Mouse (Mus musculus): Measurements from ENCODE around the gene Notum.
A peak's percentile ranks its signal among the peaks of the same experiment; 100 is the strongest.
"Not testable (repeated sequence)": the region's sequence is repeated elsewhere in the genome, so short reads cannot be mapped to it uniquely, and the experiment has no call there.

Gene Notum

GRCm38 (mm10) chr11:120675875-120676274, 14.9 kb upstream of the Notum start:
- not testable (repeated sequence) for DNase-seq (ENCODE audit: low read depth)

DNA sequence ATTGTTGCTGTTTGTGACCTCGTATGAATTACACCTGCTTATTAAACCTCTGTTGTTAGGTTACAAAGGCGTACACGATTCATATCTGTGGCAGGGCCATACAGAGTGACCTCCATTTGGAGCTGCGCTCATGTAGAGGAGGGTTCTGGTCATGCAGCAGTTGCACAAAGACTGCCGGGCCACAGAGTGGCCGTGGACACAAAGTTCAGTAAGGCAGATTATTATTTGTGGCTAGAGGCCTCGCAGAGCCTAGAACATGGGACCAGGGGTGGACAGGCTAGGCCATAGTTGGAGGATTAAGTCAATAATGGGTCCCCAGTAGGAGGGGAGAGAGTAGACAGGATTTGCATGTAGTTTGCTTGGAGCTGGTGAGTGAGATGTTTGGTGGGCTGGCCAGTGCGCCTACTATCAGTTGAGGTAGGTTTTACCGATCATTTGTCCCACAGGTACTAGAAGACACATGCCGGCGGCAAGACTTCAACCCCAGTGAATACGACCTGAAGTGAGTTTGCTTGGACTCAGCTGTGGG, 12.7 kb upstream of the Notum start:
- no peak for DNase-seq (ENCODE audit: low read depth)

DNA sequence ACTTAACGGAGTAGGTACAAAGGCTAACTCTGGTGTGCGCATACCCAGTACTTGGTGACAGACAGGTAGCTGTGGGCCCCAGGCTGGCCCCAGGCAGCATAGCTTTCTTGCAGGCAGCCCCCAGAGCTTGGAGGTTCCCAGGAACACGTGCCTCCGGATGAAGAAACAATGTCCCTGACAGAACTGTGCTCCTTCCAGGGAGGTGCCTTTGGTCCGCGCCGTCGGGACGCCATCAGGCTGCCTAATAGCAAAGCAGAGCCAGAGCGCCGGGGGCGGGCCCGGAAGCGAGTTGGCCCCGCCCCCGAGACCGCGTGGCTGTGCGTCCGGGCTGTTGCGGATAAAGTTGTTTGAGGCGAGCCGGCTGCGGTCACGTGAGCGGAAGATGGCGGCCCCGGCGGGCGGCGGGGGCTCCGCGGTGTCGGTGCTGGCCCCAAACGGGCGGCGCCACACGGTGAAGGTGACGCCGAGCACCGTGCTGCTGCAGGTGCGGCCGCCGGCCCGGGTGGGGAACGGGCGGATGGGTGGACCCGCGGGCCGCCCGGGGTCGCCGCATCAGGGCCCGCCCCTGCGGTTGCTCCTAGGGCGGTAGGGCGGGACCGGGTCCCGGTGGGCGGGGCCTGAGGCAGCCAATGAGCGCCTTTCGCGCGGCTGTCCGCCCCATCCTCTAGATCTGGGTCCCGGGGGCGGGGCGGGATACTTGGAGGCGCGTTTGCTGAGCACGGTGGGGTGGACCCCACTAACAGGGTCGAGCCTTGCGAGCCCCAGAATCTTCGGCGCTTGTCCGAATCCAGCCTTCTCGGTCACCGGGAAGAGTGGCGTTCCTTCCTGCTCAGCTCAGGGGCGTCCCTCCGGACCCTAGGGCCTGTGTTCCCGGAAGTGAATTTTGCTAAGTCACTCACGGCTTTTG, 12.0 kb upstream of the Notum start, which contains the start of gene Aspscr1:
Aspscr1 (plus strand) TSS at position 287 of the 907 bp plus-strand sequence.
- DNase-seq (ENCODE audit: low read depth), result peak; percentile 85

DNA sequence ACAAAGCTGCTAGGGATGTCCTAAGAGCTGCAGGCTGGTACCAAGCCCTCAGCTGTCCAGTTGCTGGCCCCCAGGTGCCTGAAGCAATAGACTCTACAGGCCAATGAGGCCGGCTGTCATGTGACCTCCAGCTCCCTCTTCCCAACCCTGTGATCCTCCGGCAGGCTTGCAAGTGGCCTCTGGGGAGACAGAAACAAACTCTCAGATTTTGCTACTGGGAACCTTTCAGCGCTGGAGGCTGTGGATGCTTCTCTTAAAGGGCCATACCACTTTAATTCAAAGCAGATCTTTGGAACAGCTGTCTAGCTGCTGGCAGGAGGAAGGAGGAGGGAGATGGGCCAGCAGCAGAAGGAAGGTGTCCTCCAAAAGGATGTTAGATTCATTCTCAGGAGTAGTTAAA, 5.6 kb upstream of the Notum start:
- DNase-seq (ENCODE audit: low read depth), result no peak

DNA sequence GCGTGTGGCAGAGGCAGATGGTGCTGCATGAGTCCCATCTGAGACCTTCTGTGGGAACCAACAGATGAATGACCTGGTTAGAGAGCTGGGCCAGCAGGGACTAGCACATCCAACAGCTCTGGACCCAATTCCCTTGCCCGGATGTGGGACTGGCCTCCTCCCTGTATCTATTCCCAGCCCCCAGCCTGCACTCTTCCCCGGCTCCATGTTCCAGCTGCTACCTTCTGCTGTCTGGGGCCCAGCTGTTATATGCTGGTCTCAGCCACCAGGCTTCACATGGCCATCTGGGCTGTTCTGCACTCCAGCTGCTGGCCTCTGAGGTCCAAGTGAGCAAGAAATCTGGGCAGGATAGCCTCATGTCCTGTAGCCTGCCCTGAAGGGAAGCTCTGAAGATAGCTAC, 4.4 kb upstream of the Notum start:
- no peak for DNase-seq (ENCODE audit: low read depth)

DNA sequence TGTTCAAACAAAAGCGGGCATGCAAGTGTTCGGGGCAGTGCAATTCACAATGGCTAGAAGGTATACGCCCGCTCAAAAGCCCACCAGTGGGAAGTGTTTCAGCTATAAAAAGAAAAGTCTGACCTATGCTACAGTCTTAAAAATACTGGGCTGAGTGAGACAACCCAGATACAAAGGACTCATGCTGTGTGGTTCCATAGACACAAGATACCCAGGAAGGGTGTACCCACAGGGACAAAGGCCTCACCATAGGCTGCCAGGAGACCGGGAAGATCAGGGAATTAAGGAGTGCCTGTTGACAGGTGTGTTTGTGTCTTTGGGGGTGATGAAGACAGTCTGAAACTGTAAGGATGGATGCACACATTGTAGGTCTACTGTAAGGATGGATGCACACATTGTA, 2.7 kb upstream of the Notum start:
- no peak for DNase-seq (ENCODE audit: low read depth)

GRCm38 (mm10) chr11:120662759-120663158, 1.8 kb upstream of the Notum start:
- DNase-seq (ENCODE audit: low read depth), result no peak

- DNase-seq (ENCODE audit: low read depth), result no peak
These were observed 487 bp downstream of the Notum start for GRCm38 (mm10) chr11:120660301-120661075.

DNA sequence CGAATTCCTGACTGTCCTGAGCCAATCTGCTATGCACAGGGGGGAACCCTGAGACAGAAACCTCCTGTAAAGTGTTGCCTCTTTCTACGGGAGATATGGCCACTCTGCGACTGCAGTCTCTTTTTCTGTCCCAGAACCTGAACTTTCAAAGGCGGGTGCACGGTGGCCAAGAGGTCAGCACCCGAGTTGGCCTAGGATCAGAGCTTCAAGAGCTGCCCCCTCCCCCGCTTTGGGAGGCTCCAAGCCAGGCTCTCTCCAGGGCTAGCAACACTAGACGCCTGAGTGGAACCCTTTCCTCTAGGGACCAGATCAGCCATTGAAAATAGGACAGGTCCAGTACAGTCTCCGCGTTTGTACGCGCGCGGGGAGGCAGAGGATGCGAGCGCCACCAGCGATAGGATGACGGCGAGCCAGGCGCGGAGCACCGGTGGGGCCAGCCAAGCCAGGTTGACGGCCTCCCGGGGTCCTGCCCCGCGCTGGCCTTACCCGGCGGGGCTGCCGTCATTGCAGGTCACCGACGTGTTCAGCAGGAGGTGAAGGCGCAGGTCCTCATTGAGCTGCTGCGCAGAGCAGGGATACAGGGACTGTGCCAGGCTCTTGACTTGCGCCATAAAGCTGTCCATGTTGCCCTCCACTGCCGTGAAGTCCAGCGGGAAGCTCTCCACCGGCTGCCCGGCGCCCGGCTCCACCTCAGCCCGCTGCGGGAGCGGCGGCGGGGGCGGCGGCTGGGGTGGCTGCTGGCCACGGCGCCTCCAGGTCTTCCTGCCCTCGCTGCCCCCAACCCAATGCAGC, 1.3 kb downstream of the Notum start:
- DNase-seq (ENCODE audit: low read depth), result no peak

DNA sequence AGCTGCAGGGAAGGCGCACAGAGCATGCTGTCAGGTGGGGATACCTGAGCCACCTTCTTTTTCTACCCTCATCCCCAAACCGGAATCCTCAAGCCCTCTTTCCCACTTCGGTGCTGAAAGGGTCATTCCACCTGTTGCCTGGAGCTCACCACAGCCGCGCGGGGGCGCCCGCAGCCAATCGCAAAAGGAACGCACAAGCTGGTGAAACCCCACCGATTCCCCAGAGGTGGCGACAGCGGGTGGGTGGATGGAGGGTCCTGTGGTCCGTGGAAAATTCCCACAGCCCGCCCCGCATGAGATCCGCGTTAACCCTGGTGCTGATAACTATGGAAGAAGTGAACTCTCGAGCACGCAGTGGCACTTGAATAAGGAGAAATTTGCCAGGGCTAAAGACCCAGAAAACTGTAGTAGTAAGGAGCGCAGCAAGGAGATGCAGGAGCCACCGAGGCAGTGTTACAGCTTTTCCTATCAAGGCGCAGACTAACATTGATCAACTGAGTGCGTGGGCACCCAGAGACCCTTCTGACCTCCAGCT, 2.0 kb downstream of the Notum start:
- DNase-seq (ENCODE audit: low read depth), result no peak

DNA sequence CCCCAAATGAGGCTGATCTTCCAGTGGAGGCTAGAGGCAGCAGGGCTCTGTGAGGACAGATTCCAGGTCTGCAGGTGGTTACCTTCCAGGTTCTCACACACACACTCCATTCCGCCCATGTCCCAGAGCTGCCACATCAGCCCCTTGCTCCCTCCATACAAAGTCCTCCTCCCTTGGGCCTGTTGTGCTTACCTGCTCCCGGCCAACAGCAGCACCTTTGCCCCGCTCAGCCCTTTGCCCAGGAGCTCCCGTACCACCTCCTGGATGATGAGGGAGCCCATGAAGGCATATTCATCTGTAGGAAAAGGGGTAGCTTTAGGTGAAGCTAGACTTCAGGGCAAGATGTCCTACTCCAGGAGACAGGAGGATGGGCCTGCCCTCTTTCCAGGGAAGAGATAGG, 3.7 kb downstream of the Notum start:
- DNase-seq (ENCODE audit: low read depth), result no peak

DNA sequence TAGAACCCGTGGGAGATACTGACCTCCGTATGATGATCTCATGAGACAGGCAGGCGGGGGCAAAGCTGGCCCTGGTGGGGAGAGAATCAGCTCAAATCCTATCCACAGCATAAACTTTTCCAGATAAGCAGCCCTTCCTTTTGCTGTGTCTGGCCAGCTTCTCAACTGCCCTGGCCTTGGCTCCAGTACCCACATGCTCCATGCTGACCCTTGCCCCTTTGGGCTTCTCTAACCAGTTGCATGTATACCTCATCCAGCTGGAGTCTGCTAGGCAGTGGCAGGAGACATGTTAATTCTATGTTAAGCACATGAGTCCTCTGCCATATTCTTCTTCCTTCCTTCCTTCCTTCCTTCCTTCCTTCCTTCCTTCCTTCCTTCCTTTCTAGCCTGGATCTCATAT, 6.2 kb downstream of the Notum start:
- DNase-seq (ENCODE audit: low read depth), result no peak

- no peak for DNase-seq (ENCODE audit: low read depth)
These were observed 9.1 kb downstream of the Notum start for GRCm38 (mm10) chr11:120651872-120652271.

DNA sequence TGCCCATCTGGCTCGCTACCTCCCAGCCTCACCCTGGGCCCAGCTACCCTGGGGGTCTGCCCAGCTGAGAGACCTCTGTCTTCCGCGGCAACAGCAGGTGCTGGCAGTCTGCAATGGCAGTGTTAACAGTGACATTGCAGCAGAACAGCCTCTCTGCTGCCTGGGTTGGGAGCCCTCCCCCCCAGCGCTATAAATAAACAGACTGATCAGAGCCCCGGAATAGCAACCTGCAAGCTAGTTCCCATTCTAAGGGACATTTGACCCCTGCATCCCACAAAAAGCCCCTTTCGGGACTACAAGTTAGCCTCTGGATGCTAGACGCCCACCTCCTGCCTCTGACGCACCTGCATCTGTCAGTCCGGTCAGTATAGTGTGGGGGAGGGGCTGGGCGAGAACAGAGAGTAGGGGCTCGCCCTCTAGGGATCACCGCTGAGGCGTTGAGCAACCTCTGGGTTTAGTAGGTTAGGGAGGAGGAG, 12.9 kb downstream of the Notum start, which contains the start of gene Myadml2:
Myadml2 (minus strand) TSS at position 158 of the 476 bp plus-strand sequence.
- DNase-seq (ENCODE audit: low read depth), result no peak

GRCm38 (mm10) chr11:120647047-120647830, 13.7 kb downstream of the Notum start:
- DNase-seq (ENCODE audit: low read depth), result no peak

GRCm38 (mm10) chr11:120643601-120643987, 17.4 kb downstream of the Notum start, which contains the start of gene Pycr1:
TSS of gene Pycr1 (minus strand) at chr11:120643769.
- peak; percentile 90 for DNase-seq (ENCODE audit: low read depth)

GRCm38 (mm10) chr11:120642939-120643600, 17.9 kb downstream of the Notum start:
- DNase-seq (ENCODE audit: low read depth), result no peak

DNA sequence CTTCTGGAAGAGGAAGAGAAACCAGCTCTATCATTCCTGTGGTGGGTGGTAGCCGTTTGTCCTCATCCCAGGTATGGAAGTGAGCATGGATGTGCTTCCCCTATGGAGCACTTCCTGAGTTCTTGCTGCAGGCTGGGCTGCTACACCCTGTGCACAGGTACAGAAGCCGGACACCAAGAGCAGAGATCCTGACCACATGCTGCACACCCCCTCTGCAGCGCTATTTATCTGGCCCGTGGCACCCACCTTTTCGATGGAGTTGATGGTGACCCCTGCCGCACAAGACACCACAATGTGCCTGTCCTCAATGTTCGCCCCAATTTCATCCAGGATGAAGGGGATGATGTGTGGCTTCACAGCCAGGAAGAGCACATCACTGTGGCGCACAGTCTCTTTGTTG, 19.1 kb downstream of the Notum start:
- DNase-seq (ENCODE audit: low read depth), result no peak

GRCm38 (mm10) chr11:120641255-120641654, 19.7 kb downstream of the Notum start:
- DNase-seq (ENCODE audit: low read depth), result no peak

DNA sequence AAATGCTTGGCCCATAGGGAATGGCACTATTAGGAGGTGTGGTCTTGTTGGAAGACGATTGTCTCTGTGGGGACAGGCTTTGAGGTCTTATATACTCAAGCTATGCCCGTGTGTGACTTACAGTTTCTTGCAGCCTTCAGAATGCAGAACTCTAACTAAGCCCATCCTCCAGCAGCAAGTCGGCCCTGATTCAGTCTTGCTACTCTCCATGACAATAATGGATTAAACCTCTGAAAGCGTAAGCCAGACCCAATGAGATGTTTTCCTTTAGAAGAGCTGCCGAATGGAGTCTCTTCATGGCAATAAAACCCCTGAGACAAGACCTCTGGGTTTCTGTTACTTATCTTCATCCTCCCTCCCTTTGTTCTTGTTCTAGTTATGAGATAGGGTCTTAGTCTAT, 26.2 kb downstream of the Notum start:
- DNase-seq (ENCODE audit: low read depth), result no peak

Measured in fibroblast of lung, adult 2 months (primary cell).